Mouse (Mus musculus) midbrain, embryonic 10.5 days (tissue): ENCODE measurements around the gene Ydjc. TPM values are rescaled to one million over a fixed set of nuclear protein-coding genes. Genes with fewer than 3 reads are reported as not detected.
"Not testable (repeated sequence)": the region's sequence is repeated elsewhere in the genome, so short reads cannot be mapped to it uniquely, and the experiment has no call there.

Source experiments
- DNase-seq: peaks from one replicate; pipeline ENCODE4 v3.0.0-alpha.2; 2017; ENCODE audit warnings: low spot score
- H3K27ac ChIP-seq: fragments of 300-500 bp; sonication (generic); replicated peaks from 2 replicates; pipeline ENCODE4 v1.5.1; 2016; ENCODE audit warnings: mild to moderate bottlenecking
- H3K27me3 ChIP-seq: fragments of 300-500 bp; sonication (generic); 2 replicates; pipeline ENCODE4 v1.6.1; 2016; ENCODE audit warnings: low read depth, mild to moderate bottlenecking; ENCODE audit not compliant: poor library complexity, severe bottlenecking
- H3K36me3 ChIP-seq: fragments of 300-500 bp; sonication (generic); 2 replicates; pipeline ENCODE4 v1.6.1; 2016; ENCODE audit warnings: mild to moderate bottlenecking, moderate library complexity
- H3K4me1 ChIP-seq: fragments of 300-500 bp; sonication (generic); 2 replicates; pipeline ENCODE4 v1.6.1; 2016
- H3K4me3 ChIP-seq: fragments of 300-500 bp; sonication (generic); 2 replicates; pipeline ENCODE4 v1.5.1; 2016; ENCODE audit warnings: mild to moderate bottlenecking, moderate library complexity
- H3K9me3 ChIP-seq: fragments of 300-500 bp; sonication (generic); replicated peaks from 2 replicates; pipeline ENCODE4 v1.6.1; 2016; ENCODE audit warnings: mild to moderate bottlenecking
- WGBS: fragments of 180-500 bp; shearing (Covaris S2); methylation state at CpG from one replicate; pipeline ENCODE4 v1.1.7; 2016; 5-methylcytosine and 5-hydroxymethylcytosine counted together
- polyA plus RNA-seq: library from polyadenylated mRNA; unstranded; fragments of >200 nt; fragmentation: Nextera tagmentation; extraction: Ambion mirVana; gene quantifications from 2 replicates; pipeline ENCODE4 v1.2.1, GENCODE M21; 2016

The Ydjc gene
- polyA plus RNA-seq, 1 experiment from 2014 or later: 5.4 TPM

- peak within 1 kb of the TSS; percentile 83 for H3K4me3 ChIP-seq
- peaks cover 26% of the 10 kb centered on the region for H3K4me1 ChIP-seq
- peaks cover 13% of the 10 kb centered on the region; the same call in 1 of the 2 replicates for H3K36me3 ChIP-seq
- H3K9me3 ChIP-seq: no peaks in the 10 kb centered on the region
- H3K27me3 ChIP-seq: no peaks in the 10 kb centered on the region
- peak; percentile 99 for DNase-seq
- WGBS: under 1% methylated on average over 47 of the region's 47 CpGs
- peak within 1 kb of the TSS; percentile 92 for H3K27ac ChIP-seq
These were observed 12.1 kb upstream of the Ydjc start, which contains the start of gene Sdf2l1 for GRCm38 (mm10) chr16:17132089-17132905. Sdf2l1 (minus strand) TSS chr16:17132383.

DNA sequence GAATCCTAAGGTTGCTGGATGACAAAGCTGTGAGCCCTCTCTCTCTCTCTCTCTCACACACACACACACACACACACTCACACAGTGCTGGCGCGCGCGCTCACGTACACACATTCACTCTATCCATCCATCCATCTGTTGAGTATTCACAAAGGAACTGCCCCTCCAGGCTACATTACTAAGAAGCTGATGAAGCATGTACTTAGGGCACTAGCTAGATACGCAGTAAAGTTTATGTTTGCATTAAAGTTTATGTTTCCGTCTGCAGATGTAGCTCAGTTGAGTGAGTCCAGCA, 11.6 kb upstream of the Ydjc start:
- peaks cover 26% of the 10 kb centered on the region for H3K4me1 ChIP-seq
- H3K27ac ChIP-seq: peak overlapping the region; percentile 92
- peaks cover 13% of the 10 kb centered on the region; the same call in 1 of the 2 replicates for H3K36me3 ChIP-seq
- 41% methylated on average over 7 of the region's 7 CpGs for WGBS
- H3K4me3 ChIP-seq: peak overlapping the region; percentile 83
- no peaks in the 10 kb centered on the region for H3K27me3 ChIP-seq
- peak; percentile 36 for DNase-seq
- no peaks in the 10 kb centered on the region for H3K9me3 ChIP-seq

DNA sequence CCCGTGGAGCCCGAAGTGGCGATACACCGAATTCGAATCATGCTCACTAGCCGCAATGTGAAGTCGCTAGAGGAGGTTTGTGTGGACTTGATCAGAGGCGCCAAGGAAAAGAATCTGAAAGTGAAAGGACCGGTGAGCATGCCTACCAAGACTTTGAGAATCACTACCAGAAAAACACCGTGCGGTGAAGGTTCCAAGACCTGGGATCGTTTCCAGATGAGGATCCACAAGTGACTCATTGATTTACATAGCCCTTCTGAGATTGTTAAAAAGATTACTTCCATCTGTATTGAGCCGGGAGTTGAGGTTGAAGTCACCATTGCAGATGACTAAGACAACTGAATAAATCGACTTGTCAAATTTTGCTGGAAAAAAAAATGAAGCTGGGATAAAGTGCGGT, 7.1 kb upstream of the Ydjc start:
- no peaks in the 10 kb centered on the region for H3K27me3 ChIP-seq
- 90% methylated on average over 15 of the region's 15 CpGs for WGBS
- no peak for DNase-seq
- no peaks in the 10 kb centered on the region for H3K36me3 ChIP-seq
- no peak overlapping the region for H3K4me3 ChIP-seq
- peaks cover 9% of the 10 kb centered on the region for H3K4me1 ChIP-seq
- no peaks in the 10 kb centered on the region for H3K9me3 ChIP-seq
- no peak overlapping the region for H3K27ac ChIP-seq

GRCm38 (mm10) chr16:17146772-17147235, 2.4 kb downstream of the Ydjc start, which contains the start of gene Ccdc116:
Ccdc116 (minus strand) TSS chr16:17147229.
- peaks cover 8% of the 10 kb centered on the region for H3K36me3 ChIP-seq
- peaks cover 27% of the 10 kb centered on the region for H3K4me1 ChIP-seq
- peak; percentile 86 for DNase-seq
- H3K27me3 ChIP-seq: peaks cover 24% of the 10 kb centered on the region
- H3K4me3 ChIP-seq: peak within 1 kb of the TSS; percentile 69
- H3K9me3 ChIP-seq: no peaks in the 10 kb centered on the region
- under 1% methylated on average over 34 of the region's 34 CpGs for WGBS
- H3K27ac ChIP-seq: peak within 1 kb of the TSS; percentile 72

DNA sequence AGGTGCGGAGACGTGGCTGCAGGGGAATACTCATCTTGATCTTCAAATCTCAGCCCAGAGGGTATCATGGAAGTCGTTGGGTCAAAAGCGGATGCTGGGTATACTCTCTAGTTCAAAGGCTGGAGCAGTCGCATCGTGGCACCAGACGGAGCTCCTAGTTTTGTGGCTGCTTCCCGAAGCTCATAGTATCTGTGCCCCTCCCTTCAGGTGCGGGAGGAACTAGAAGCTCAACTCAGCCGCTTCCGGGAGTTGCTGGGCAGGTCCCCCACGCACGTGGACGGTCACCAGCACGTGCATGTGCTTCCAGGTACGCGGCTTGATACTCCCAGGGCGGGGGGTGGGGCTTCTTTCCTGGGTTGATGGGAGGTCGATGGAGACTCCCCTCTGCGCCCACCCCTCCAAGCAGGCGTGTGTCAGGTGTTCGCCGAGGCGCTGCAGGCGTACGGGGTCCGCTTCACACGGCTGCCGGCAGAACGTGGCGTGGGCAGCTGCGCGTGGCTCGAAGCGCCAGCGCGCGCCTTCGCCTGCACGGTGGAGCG, 3.0 kb downstream of the Ydjc start:
- Histone ChIP-seq H3K9me3 (no peaks in the 10 kb centered on the region), H3K4me1 (peaks cover 27% of the 10 kb centered on the region), H3K36me3 (peaks cover 14% of the 10 kb centered on the region), H3K4me3 (peak overlapping the region; percentile 69), H3K27ac (peak overlapping the region; percentile 72; the same call in 1 of the 2 replicates), H3K27me3 (peaks cover 24% of the 10 kb centered on the region)
- peak; percentile 33 for DNase-seq
- WGBS: under 1% methylated on average over 41 of the region's 41 CpGs

DNA sequence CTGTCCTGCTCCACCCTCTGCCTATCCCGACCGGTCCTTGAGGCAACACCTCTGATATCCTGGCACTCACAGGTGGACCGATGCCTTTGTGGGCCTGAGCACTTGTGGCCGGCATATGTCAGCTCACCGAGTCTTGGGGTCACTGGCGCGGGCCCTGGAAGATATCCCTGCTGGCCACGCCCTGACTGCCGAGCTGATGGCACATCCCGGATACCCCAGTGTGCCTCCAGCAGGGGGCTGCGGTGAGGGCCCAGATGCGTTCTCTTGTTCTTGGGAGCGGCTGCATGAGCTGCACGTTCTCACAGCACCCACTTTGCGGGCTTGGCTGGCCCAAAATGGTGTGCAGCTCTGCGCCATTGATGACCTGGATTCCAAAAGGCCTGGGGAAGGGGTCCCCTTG, 3.7 kb downstream of the Ydjc start:
- Histone ChIP-seq H3K27ac (no peak overlapping the region), H3K36me3 (peaks cover 21% of the 10 kb centered on the region), H3K27me3 (peaks cover 24% of the 10 kb centered on the region), H3K9me3 (no peaks in the 10 kb centered on the region), H3K4me3 (peak overlapping the region; percentile 69), H3K4me1 (peaks cover 27% of the 10 kb centered on the region)
- WGBS: 5% methylated on average over 16 of the region's 16 CpGs
- DNase-seq: peak; percentile 58

DNA sequence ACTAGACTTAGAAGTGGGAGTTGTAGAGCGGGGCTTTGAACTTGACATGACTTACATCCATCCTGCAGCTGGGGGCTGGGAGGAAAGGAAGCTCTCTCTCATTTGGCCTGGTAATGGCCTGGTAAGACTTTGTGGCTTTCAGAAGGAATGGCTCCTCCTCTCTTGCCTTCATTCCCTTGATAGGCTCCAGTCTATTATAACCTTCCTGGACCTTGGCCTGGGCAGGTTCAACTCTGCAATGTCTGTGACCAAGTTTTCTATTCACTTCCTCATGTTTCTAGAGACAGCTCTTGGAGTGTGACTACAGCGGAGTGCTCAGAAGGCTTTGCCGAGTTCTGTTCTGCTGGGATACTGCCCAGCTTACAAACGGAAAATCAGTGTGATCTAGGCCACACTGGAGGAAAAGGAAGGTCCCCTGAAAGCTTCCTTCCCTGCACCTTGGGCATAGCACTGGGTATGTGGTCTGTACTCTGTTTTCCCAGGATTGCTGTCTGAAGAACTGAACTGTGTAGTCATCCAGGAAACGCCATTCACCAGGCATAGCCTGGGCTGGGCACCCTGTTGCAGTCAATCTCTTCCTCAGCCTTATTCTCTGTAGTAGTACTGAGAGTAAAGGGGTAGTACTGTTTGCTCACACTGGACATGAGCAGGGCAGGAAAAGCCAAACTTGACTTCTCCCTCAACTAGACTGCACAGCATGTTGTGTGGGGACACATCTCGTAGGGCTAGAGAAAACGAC, 6.3 kb downstream of the Ydjc start:
- 89% methylated on average over 7 of the region's 7 CpGs for WGBS

DNA sequence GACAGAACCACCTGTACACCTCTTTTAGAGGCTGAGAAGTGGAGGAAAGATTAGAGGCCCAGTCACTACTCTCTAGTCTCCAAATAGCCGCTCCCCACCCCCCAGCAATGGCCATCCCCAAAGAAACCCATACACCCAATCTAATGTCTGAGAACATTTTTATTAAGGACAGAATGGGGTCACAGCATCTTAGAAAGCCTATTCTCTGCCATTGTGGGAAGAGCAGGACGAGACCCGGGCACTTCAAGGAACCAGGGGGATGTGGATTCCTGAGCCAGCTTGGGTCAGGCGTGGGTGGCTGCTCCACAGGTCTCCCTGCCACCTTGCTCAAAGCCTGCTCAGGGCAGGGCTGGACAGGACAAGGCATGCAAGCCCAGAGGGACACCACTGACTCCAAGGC, 7.5 kb downstream of the Ydjc start:
- H3K4me1 ChIP-seq: peaks cover 16% of the 10 kb centered on the region
- no peak overlapping the region for H3K27ac ChIP-seq
- 90% methylated on average over 4 of the region's 4 CpGs for WGBS
- H3K9me3 ChIP-seq: no peaks in the 10 kb centered on the region
- no peak for DNase-seq
- peaks cover 56% of the 10 kb centered on the region for H3K36me3 ChIP-seq
- H3K4me3 ChIP-seq: no peak overlapping the region
- H3K27me3 ChIP-seq: peaks cover 22% of the 10 kb centered on the region

More for the DNA sequence above, 6.3 kb downstream of the Ydjc start:
- peaks cover 24% of the 10 kb centered on the region for H3K27me3 ChIP-seq
- no peak for DNase-seq
- no peak overlapping the region for H3K27ac ChIP-seq
- no peaks in the 10 kb centered on the region for H3K9me3 ChIP-seq
- H3K36me3 ChIP-seq: peaks cover 44% of the 10 kb centered on the region
- H3K4me1 ChIP-seq: peaks cover 19% of the 10 kb centered on the region
- no peak overlapping the region for H3K4me3 ChIP-seq

- Histone ChIP-seq H3K27ac (no peak overlapping the region), H3K9me3 (no peaks in the 10 kb centered on the region), H3K27me3 (no peaks in the 10 kb centered on the region), H3K4me1 (no peaks in the 10 kb centered on the region), H3K4me3 (no peak overlapping the region), H3K36me3 (peaks cover 81% of the 10 kb centered on the region)
- WGBS: 97% methylated on average over 2 of the region's 2 CpGs
- DNase-seq: no peak
These were observed 9.9 kb downstream of the Ydjc start for GRCm38 (mm10) chr16:17154346-17154745.

- H3K4me1 ChIP-seq, H3K9me3 ChIP-seq, DNase-seq, H3K27me3 ChIP-seq, H3K4me3 ChIP-seq, H3K27ac ChIP-seq: not testable (repeated sequence)
- H3K36me3 ChIP-seq: peaks cover 88% of the 10 kb centered on the region
- WGBS: 89% methylated on average over 1 of the region's 1 CpGs
These were observed 21.1 kb downstream of the Ydjc start for GRCm38 (mm10) chr16:17165478-17165877.

- H3K4me1 ChIP-seq: no peaks in the 10 kb centered on the region
- no peak overlapping the region for H3K27ac ChIP-seq
- no peak overlapping the region for H3K4me3 ChIP-seq
- peaks cover 92% of the 10 kb centered on the region for H3K36me3 ChIP-seq
- H3K9me3 ChIP-seq: no peaks in the 10 kb centered on the region
- H3K27me3 ChIP-seq: no peaks in the 10 kb centered on the region
- DNase-seq: no peak
These were observed 22.8 kb downstream of the Ydjc start for GRCm38 (mm10) chr16:17167179-17167578.

GRCm38 (mm10) chr16:17168049-17168448, 23.6 kb downstream of the Ydjc start:
- no peak overlapping the region for H3K27ac ChIP-seq
- H3K27me3 ChIP-seq: no peaks in the 10 kb centered on the region
- WGBS: 87% methylated on average over 5 of the region's 5 CpGs
- H3K4me3 ChIP-seq: no peak overlapping the region
- peaks cover 93% of the 10 kb centered on the region for H3K36me3 ChIP-seq
- DNase-seq: no peak
- H3K9me3 ChIP-seq: no peaks in the 10 kb centered on the region
- no peaks in the 10 kb centered on the region for H3K4me1 ChIP-seq

DNA sequence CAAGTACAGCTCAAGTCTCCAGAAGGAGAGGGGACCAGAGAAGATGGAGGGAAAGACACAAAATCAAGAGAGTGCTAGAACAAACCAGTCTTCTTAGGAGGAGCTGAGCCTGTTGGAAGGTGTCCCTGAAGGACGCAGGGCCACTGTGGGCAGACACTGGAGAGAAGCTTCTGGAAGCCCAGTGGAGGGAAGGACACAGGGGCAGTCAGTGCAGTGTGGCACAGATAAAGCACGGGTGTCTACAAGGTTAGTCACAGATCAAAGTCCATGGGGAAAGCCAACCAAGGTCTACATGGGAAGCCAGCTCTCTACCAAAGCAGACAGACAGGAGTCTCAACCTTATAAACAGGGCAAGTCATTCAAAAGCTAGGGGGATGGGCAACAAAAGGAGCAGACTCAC, 31.3 kb downstream of the Ydjc start:
- Histone ChIP-seq H3K36me3 (peaks cover 77% of the 10 kb centered on the region), H3K4me1 (no peaks in the 10 kb centered on the region), H3K9me3 (no peaks in the 10 kb centered on the region), H3K27ac (no peak overlapping the region), H3K4me3 (no peak overlapping the region), H3K27me3 (no peaks in the 10 kb centered on the region)
- DNase-seq: no peak
- 85% methylated on average over 2 of the region's 2 CpGs for WGBS
